Mouse (Mus musculus): ENCODE results near the gene Urb2. TPM values are rescaled to one million over a fixed set of nuclear protein-coding genes. Genes with fewer than 3 reads are reported as not detected.

Gene Urb2
- polyA plus RNA-seq (2011; ENCODE audit: insufficient read depth, insufficient read length, low replicate concordance, missing spikeins) = 3.0 and 4.4 TPM in 2 replicates

DNA sequence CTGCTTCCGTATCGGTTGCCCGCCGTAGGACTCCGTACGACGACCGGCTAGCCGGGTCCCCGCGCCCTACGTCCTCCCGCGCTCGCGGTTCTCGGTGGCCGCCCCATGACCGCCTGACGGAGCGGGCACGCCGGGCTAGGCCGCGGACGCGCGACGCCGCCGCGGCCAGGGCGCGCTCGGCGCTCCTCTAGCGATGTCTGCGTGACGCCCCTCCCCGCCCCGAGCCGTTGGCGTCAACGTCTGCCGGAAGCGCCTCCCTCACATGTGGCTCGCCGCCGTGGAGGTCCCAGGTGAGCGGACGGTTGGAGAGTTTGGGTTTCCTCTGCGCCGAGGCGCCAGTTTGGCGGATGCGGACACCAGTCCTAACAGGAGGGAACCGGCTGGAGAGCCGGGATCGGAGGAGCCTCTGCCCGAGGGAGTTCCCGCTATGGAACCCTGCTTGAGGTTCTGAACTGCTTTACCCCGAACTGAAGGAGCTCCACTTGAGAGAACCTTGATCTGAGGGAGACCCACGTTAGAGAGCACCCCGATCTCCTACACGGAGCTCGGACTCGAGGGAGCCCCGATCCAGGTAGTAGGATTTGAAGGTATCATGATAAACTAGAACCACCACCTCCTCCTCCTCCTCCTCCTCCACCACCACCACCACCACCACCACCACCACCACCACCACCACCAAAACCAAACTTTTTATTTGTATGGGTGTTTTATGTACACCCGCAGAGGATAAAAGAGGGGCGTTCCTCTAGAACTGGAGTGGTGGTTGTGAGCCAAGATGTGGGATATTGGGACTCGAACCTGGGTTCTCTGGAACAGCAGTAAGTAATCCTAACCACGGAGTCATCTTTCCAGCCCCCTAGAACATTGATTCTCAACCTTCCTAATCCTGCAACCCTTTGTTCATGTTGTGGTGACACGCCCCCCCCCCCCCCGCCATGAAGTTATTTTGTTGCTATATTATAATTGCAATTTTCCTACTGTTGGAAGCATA is at the start of gene Urb2, which contains the start of gene Taf5l:
TSS of gene Urb2 (plus strand) at position 272 of the 991 bp plus-strand sequence.
TSS of gene Taf5l (minus strand) at position 161 of the 991 bp plus-strand sequence.
- peak within 1 kb of the TSS; percentile 97 for H3K27ac ChIP-seq (ENCODE audit: control insufficient read depth, insufficient read depth, low read depth, low read length, poor library complexity)
- peaks cover 5% of the 10 kb centered on the region; the same call in 1 of the 2 replicates for H3K4me1 ChIP-seq (ENCODE audit: control insufficient read depth, insufficient read depth, low read length)
- WGBS = under 1% methylated on average over 67 of the region's 74 CpGs
- TF ChIP-seq CTCF (IDR thresholded peaks at IDR 0.05; ENCODE audit: control insufficient read depth, insufficient read depth, low read length) = no peak
- peak; percentile 70; the same call in 1 of the 2 replicates for TF ChIP-seq POLR2A (IDR thresholded peaks at IDR 0.05; ENCODE audit: borderline replicate concordance, control insufficient read depth, low read depth, low read length)
- peak within 1 kb of the TSS; percentile 93 for H3K4me3 ChIP-seq (replicated peaks; ENCODE audit: control insufficient read depth, low read depth, low read length)

GRCm38 (mm10) chr8:123973495-123973894 is 47.8 kb upstream of the Urb2 start:
- 90% methylated on average over 1 of the region's 1 CpGs for WGBS
- peaks cover 5% of the 10 kb centered on the region; the same call in 1 of the 2 replicates for H3K4me1 ChIP-seq (ENCODE audit: control insufficient read depth, insufficient read depth, low read length)
- H3K4me3 ChIP-seq (replicated peaks; ENCODE audit: control insufficient read depth, low read depth, low read length) = no peak overlapping the region
- no peak for TF ChIP-seq POLR2A (IDR thresholded peaks at IDR 0.05; ENCODE audit: borderline replicate concordance, control insufficient read depth, low read depth, low read length)
- TF ChIP-seq CTCF (IDR thresholded peaks at IDR 0.05; ENCODE audit: control insufficient read depth, insufficient read depth, low read length) = no peak
- H3K27ac ChIP-seq (ENCODE audit: control insufficient read depth, insufficient read depth, low read depth, low read length, poor library complexity) = no peak overlapping the region

- no peak overlapping the region for H3K4me3 ChIP-seq (replicated peaks; ENCODE audit: control insufficient read depth, low read depth, low read length)
- WGBS = 93% methylated on average over 4 of the region's 4 CpGs
- peaks cover 5% of the 10 kb centered on the region; the same call in 1 of the 2 replicates for H3K4me1 ChIP-seq (ENCODE audit: control insufficient read depth, insufficient read depth, low read length)
- H3K27ac ChIP-seq (ENCODE audit: control insufficient read depth, insufficient read depth, low read depth, low read length, poor library complexity) = no peak overlapping the region
- TF ChIP-seq CTCF (IDR thresholded peaks at IDR 0.05; ENCODE audit: control insufficient read depth, insufficient read depth, low read length) (no peak), POLR2A (IDR thresholded peaks at IDR 0.05; ENCODE audit: borderline replicate concordance, control insufficient read depth, low read depth, low read length) (no peak)
These were observed 43.8 kb upstream of the Urb2 start for GRCm38 (mm10) chr8:123977499-123977898.

DNA sequence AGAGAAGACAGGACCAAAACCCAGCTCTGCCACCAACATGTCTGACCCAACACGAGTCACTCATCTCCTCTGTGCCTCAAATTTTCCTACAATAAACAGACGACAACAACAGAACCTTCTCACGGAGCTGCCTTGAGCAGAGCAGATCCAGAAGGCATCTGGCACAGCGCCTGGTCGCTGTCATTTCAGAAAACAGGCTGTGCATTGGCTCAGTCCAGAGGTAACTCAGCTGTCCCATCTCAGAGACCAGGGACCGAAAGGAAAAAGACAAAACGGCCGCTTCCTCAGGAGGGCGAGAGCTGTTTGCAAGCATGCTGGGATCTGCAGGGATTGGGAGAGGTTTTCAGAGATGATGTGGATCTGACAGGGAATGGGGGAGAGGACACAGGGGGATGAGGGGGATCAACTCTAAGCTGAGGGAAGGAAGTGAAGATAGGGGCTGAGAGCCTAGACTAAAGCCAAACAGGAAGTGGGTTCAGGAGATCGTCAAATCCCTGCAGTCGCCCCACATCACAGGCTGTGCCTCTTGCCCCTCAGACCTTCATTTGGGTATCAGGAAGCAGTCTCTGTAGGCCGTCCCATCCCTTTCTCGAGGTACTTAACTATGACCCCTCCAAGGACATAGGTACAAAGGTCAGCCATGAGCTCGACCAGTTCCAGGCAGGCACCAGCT is 43.0 kb upstream of the Urb2 start:
- TF ChIP-seq CTCF (IDR thresholded peaks at IDR 0.05; ENCODE audit: control insufficient read depth, insufficient read depth, low read length) (no peak), POLR2A (IDR thresholded peaks at IDR 0.05; ENCODE audit: borderline replicate concordance, control insufficient read depth, low read depth, low read length) (no peak)
- Histone ChIP-seq H3K4me3 (replicated peaks; ENCODE audit: control insufficient read depth, low read depth, low read length) (peak overlapping the region; percentile 60), H3K4me1 (ENCODE audit: control insufficient read depth, insufficient read depth, low read length) (peaks cover 5% of the 10 kb centered on the region; the same call in 1 of the 2 replicates), H3K27ac (ENCODE audit: control insufficient read depth, insufficient read depth, low read depth, low read length, poor library complexity) (peak overlapping the region; percentile 65)
- 50% methylated on average over 14 of the region's 14 CpGs for WGBS

- no peak; the same call in 1 of the 2 replicates for TF ChIP-seq POLR2A (IDR thresholded peaks at IDR 0.05; ENCODE audit: borderline replicate concordance, control insufficient read depth, low read depth, low read length)
- TF ChIP-seq CTCF (IDR thresholded peaks at IDR 0.05; ENCODE audit: control insufficient read depth, insufficient read depth, low read length) = no peak
- Histone ChIP-seq H3K4me3 (replicated peaks; ENCODE audit: control insufficient read depth, low read depth, low read length) (peak overlapping the region; percentile 60), H3K4me1 (ENCODE audit: control insufficient read depth, insufficient read depth, low read length) (peaks cover 5% of the 10 kb centered on the region; the same call in 1 of the 2 replicates), H3K27ac (ENCODE audit: control insufficient read depth, insufficient read depth, low read depth, low read length, poor library complexity) (peak overlapping the region; percentile 77)
- 33% methylated on average over 8 of the region's 8 CpGs for WGBS
These were observed 42.4 kb upstream of the Urb2 start for GRCm38 (mm10) chr8:123978926-123979325.

DNA sequence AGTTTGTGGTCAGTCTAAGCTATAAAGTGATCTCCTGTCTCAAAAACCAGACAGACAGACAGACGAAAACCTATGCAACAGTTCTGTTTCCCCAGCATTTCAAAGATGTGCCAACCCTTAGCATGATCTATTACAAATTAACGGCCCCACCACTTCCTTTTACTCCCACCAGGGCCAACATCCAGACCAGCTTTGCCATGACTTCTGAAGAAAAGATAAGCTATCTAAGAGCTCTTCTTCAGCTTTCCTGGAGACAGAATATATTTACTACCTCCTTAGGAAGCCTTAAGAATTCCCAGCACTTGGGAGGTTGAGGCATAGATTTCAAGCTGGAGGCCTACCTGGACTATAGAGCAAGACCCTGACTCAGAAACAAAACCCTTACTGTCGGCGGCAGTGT is 41.1 kb upstream of the Urb2 start:
- TF ChIP-seq POLR2A (IDR thresholded peaks at IDR 0.05; ENCODE audit: borderline replicate concordance, control insufficient read depth, low read depth, low read length) (no peak), CTCF (IDR thresholded peaks at IDR 0.05; ENCODE audit: control insufficient read depth, insufficient read depth, low read length) (no peak)
- peak overlapping the region; percentile 84 for H3K4me3 ChIP-seq (replicated peaks; ENCODE audit: control insufficient read depth, low read depth, low read length)
- peak overlapping the region; percentile 83 for H3K27ac ChIP-seq (ENCODE audit: control insufficient read depth, insufficient read depth, low read depth, low read length, poor library complexity)
- WGBS = 20% methylated on average over 4 of the region's 4 CpGs
- peaks cover 5% of the 10 kb centered on the region; the same call in 1 of the 2 replicates for H3K4me1 ChIP-seq (ENCODE audit: control insufficient read depth, insufficient read depth, low read length)

DNA sequence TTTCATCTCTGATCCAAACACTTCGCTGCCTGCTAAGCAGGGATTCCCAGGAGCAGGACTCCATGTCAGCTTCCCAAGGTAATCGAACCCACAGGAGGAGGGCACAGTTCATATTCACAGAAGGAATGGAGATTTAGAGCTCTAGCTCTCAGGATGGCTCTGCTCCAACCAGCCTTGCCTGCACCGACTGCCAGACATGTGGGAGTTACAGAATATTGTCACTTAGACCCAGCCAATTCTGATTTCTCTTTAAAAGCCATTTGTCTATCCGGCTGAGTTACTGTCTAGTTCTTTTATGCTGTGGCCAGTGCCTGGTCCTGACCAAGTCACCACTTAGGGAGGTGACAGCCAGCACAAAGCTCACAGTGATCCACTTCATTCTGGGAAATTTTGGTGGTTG is 39.6 kb upstream of the Urb2 start:
- WGBS = 39% methylated on average over 4 of the region's 4 CpGs
- Histone ChIP-seq H3K4me3 (replicated peaks; ENCODE audit: control insufficient read depth, low read depth, low read length) (peak overlapping the region; percentile 91), H3K27ac (ENCODE audit: control insufficient read depth, insufficient read depth, low read depth, low read length, poor library complexity) (peak overlapping the region; percentile 76; the same call in 1 of the 2 replicates), H3K4me1 (ENCODE audit: control insufficient read depth, insufficient read depth, low read length) (peaks cover 5% of the 10 kb centered on the region; the same call in 1 of the 2 replicates)
- no peak for TF ChIP-seq CTCF (IDR thresholded peaks at IDR 0.05; ENCODE audit: control insufficient read depth, insufficient read depth, low read length)
- TF ChIP-seq POLR2A (IDR thresholded peaks at IDR 0.05; ENCODE audit: borderline replicate concordance, control insufficient read depth, low read depth, low read length) = no peak

Data from bone marrow, adult 2 months (tissue).